Mouse (Mus musculus) adrenal gland, postnatal 36 days (tissue): ENCODE results near the gene Togaram1. TPM values are rescaled to one million over a fixed set of nuclear protein-coding genes. Genes with fewer than 3 reads are reported as not detected.
A peak's percentile ranks its signal among the peaks of the same experiment; 100 is the strongest.

Experiments used
- DNase-seq, 2 experiments: peaks; one replicate each; pipeline ENCODE4 v3.0.0; 2021; ENCODE audit warnings: mixed read lengths in 1 of 2
- long read RNA-seq, 2 experiments: library from polyadenylated mRNA; stranded (forward); transcript quantifications; one replicate each; pipeline ENCODE4 v2.0.0; 2021; ENCODE audit warnings: borderline sequencing depth in 2 of 2
- total RNA-seq, 2 experiments: library from RNA; stranded (reverse); gene quantifications; 2 replicates each; pipeline ENCODE4 v1.2.3; 2021

Gene Togaram1
- total RNA-seq, result 10 to 100 TPM; 35.8 to 40.9 TPM
- long read RNA-seq, experiment 1, full-length matches to known transcripts, result 1 of 10 reads
- long read RNA-seq, experiment 1, partial matches to known transcripts, result 5 of 10 reads
- long read RNA-seq, experiment 1, other reads (novel, unspliced or antisense), result 4 of 10 reads
- long read RNA-seq, experiment 2, full-length matches to known transcripts, result 1 of 1 reads
- long read RNA-seq, experiment 2, partial matches to known transcripts, result 0 of 1 reads
- long read RNA-seq, experiment 2, other reads (novel, unspliced or antisense), result 0 of 1 reads

DNA sequence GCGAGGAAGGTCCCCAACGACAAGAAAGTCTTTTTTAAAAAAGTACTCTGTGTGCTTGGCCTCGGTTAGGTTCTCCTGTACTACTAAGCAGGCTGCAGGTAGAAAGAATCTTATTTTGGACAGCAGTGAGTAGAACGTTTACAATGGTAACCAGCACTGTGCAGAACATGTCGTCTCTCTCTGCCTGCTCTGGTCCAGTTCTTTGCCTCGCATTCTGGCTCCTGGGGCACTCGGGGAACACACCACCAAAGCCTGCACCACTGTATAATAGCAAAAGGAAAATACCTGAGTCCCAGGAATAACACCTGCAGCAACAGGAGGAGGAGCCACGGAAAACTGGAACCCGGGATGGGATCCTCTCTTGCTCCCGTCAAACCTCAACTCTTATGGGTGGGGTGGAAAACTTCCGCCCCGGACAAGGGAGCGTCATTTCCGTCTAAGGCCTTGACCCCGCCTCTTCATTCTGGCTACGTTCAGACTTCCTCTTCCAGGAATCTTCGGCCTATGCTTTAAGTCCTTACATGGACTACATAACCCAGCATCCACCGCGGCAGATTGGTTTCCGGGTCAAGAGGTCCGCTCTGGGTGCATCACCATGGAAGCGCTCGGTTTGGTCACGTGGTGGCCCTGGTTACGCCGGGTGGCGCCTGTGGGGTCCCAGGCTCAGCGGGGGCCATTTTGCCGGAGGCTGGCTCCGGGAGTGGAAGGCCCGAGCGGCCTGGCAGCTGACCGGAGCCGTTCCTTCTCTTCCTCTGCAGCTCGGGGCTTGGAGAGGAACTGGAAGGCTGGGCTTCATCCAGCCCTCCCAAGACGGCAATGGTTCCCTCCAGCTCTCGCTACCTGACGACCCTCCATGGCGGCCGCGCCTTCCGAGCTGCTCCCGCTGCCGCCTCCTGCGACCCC, at the start of gene Togaram1, which contains the start of gene Klhl28:
Togaram1 (plus strand) TSS at position 681 of the 903 bp plus-strand sequence.
Klhl28 (minus strand) TSS at position 411 of the 903 bp plus-strand sequence.
- peak; percentile 99 to 100 for DNase-seq

DNA sequence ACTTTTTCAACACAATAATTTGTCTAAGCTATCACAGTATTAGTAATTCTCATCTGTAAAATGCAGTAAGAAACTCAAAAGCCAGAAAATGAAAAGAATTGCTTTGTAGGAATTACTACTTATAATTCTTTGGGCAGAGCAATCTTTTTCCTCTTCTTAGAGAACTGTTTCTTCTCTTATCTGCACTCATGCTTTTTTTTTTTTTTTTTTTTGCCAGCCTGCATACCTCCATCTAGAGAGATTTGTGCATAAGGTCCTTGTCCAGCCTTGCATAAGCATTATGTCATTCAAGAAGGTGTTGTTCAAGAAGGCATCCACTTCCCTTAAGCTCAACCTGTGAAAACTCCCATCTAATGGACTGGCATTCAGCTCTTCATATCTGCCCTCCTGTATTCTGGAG, 48.9 kb upstream of the Togaram1 start:
- DNase-seq, result no peak

DNA sequence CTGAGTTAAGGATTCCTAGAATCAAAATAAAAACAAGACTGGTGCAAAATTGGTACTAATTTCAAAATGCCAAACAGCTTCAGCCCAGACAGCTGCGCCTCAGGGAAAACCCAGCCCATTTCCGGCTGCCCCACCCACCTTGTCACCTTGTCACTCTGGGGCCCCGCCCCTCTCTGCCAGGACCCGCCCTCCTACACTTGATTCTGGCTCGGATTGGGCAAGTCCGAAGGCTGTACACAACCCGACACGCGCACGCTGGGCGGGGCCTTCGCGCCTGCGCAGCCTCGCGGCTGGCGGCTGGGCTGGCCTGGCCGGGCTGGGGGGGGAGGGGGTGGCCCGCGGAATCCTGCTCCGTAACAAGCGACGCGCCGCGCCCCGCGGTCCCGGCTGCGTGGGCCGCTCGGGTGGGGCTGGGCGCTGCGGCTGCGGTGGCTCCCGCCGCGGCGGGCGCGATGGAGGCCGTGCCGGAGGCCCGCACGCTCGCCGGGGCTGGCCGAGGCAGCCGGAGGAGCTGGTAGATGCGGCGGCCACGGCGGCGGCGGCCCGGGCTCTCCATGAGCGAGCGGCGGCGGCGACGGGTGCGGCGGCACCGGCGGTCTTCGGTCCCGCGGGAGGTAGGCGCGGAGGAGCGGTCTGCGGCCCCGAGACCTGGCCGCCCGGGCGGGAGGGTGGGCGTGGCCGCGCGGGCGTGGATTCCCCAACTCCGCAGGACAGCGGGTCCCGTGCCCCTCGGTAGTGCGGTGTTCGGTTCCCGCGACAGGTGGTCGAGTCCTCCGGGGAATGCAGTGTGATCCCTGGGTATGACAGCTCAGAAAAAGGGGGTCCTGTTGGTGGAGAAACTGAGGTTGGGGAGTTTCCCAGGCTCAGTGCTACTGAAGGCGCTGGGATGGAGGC, 47.8 kb upstream of the Togaram1 start, which contains the start of gene Gm527:
Gm527 (plus strand) TSS at position 329 of the 894 bp plus-strand sequence.
- peak; percentile 97 to 98 for DNase-seq

- peak in 1 of 2 experiments; percentile 29 for DNase-seq
Observed at GRCm38 (mm10) chr12:64937493-64937892, 28.1 kb upstream of the Togaram1 start.

DNA sequence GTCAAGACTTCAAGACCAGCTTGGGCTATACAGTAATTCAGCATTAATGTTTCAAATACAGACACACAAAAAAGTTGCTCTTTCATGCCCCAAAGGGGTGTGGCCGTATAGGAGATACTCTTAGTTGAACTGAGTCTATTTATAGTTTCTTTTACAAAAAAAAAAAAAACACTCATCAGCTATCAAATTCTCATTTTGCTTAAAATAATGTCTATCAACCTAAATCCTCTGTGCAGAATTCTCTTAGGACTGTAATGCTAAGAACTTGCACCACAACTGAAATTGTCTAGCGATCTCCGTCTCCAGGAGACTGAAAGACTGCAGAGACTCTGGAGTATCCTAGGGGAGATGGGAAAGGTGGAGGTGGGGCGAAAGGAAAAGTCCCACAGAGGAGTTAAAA, 1.0 kb upstream of the Togaram1 start:
- no peak for DNase-seq

DNA sequence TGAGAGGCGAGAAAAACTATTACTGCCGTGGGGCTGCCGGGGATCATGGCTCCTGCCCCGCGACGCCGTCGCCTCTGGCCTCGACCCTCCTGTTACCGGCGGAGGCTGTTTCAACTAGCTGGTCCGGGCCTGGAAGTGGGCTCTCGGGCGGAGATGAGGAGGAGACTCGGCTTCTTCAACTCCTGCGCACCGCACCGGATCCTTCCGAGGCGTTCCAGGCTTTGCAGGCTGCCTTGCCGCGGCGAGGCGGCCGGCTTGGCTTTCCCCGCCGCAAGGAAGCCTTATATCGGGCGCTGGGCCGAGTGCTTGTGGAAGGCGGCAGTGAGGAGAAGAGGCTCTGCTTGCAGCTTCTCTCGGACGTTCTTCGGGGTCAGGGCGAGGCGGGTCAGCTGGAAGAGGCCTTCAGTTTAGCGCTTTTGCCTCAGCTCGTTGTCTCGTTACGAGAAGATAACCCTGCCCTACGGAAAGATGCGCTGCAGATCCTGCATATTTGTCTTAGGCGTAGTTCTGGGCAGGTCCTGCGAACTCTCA, 562 bp downstream of the Togaram1 start:
- DNase-seq, result peak; percentile 57 to 61

- peak; percentile 13 to 22 for DNase-seq
Observed at GRCm38 (mm10) chr12:64966652-64967435, 1.2 kb downstream of the Togaram1 start.

GRCm38 (mm10) chr12:64967470-64967869, 1.9 kb downstream of the Togaram1 start:
- peak; percentile 23 to 24 for DNase-seq

- no peak for DNase-seq
Observed at GRCm38 (mm10) chr12:64968067-64968466, 2.5 kb downstream of the Togaram1 start.

DNA sequence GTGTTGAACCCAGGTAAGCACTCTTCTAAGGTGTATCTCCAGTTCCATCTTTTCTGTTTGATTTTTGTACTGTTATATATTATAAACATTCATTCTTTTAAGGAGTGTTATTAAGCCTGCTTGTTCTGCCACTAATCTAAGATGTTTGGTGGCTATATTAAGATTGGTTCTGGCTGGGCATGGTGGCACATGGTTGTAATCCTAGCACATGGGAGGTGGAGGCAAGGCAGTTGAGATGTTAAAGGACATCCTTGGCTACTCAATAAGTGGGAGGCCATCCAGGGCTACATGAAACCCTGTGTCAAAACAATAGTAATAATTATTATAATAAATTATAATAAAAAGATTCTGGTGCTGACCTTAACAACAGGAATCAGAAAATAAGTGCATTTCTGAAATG, 5.8 kb downstream of the Togaram1 start:
- DNase-seq, result no peak

GRCm38 (mm10) chr12:64972063-64972462, 6.5 kb downstream of the Togaram1 start:
- no peak for DNase-seq

DNA sequence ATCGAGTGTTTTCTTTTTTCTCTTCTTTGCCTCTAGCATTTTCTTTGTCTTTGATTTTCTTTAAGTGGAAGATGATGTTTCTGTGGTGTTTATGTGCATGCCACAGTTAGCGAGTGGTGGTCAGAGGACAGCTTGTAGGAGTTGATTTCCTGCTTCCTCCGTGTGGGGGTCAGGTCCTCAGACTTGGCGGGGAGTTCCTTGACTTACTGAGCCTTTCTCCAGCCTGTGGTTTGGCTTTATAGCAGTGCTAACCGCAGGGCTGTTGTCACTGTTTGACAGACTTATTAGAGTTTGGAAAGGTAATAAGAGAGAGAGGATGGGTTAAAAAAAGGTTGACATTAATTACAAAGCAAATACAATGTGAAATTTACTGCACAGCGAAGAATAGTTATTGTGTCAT, 10.0 kb downstream of the Togaram1 start:
- no peak for DNase-seq

- no peak for DNase-seq
Observed at GRCm38 (mm10) chr12:64976191-64976590, 10.6 kb downstream of the Togaram1 start.

- DNase-seq, result no peak
Observed at GRCm38 (mm10) chr12:64977518-64977917, 11.9 kb downstream of the Togaram1 start.

GRCm38 (mm10) chr12:65007725-65008124, 42.1 kb downstream of the Togaram1 start:
- DNase-seq, result no peak

DNA sequence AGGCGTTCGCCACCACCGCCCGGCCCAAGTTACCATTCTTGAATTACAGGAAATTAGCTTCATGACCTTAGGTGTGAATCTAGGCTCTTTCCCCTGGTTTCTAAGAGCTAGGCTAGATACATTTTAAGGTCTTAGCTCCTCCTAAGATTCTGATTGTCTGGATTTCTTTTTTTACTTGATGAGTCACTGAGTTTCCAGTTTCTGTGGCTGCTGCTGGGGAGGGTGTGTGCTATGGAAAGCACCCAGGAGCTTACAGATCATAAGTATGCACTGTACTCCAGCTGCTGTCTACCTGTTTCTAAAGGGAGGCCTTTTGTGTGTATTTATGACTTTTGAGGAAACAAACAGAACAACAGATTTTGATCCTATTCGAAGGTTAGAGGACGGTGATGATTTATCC, 57.2 kb downstream of the Togaram1 start:
- DNase-seq, result no peak

DNA sequence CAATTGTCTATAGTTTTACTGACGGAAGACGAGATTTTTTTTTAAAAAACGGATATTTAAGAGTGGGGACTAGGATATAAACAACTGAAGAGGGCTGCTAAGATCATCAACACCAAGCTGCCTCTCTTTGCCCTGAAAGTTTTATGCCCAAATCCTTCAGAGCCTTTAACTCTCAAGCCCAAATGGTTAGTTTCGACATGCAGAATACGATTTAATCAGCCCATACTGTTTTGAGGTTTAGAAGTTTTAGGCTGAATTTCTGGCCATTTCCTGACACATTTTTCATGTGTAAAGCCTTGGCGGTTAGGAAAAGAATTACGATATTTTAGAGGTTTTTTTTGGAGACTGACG, 70.2 kb downstream of the Togaram1 start:
- DNase-seq, result no peak

DNA sequence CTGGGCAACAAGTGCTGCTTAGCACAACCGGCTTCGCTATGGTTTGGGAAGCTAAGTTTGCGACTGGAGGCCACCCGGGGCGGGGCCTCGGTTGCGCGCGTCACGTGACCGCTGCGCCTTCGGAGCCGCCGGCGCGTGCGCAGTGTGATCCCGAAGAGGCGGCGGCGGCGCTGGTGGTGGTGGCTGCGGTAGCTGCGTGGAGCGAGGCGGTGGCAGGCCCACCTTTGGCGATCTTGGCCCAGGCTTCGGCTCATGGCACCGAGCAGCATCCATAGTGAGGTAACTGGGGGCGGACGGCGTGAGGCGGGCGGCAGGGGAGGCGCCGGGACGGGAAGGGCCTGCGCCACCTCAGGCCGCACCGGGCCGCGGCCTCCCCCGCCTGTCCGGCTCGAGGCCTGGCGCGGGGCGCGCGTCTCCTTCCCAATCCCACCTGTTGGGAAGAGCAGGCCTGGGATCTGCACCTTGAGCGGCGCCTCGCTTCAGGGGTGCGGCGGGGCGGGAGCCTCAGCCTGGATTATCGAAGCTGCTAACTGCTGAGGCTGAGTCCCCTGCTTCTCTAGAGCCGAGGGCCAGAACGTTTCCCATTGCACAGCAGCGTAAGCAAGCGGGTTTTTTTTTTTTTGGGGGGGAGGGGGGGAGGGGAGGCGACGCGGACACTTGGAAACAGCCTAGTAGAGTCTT, 70.7 kb downstream of the Togaram1 start, which contains the start of gene Prpf39:
Prpf39 (plus strand) TSS at position 144 of the 681 bp plus-strand sequence.
- DNase-seq, result peak; percentile 93 to 97

GRCm38 (mm10) chr12:65036892-65037545, 71.4 kb downstream of the Togaram1 start:
- DNase-seq, result peak in 1 of 2 experiments; percentile 8

- DNase-seq, result peak; percentile 48 to 53
Observed at GRCm38 (mm10) chr12:65037546-65037937, 71.9 kb downstream of the Togaram1 start.
